Comparison of ENCODE assay signal across 24 mouse cellular contexts in genomic region chr9:96203663-96204062, GRCm38 (mm10). TPM values are rescaled to one million over a fixed set of nuclear protein-coding genes. Genes with fewer than 3 reads are reported as not detected.
DNase-seq lines count a peak whose midpoint lies in the region; ATAC-seq and TF ChIP-seq lines count a peak whose summit lies in the region.
"Had no signal": no experiment of that assay in that cellular context is flagged by ENCODE, and none has a peak within 500 bp of the region (broad histone marks: within the 10 kb centered on the region; RNA-seq: fewer than 3 reads in every experiment).

No protein-coding gene starts in this region.

- no peak overlapping the region for H3K9ac ChIP-seq in lung, embryonic 16.5 days (ENCODE audit: low read length)
- H3K9ac ChIP-seq: embryonic facial prominence, embryonic 13.5 days; embryonic facial prominence, embryonic 15.5 days; forebrain, embryonic 12.5 days had no signal

- H3K27ac ChIP-seq in lung, embryonic 16.5 days (ENCODE audit: low read length), result peak overlapping the region; percentile 7; the same call in 1 of the 2 replicates
- H3K27ac ChIP-seq: embryonic facial prominence, embryonic 13.5 days; embryonic facial prominence, embryonic 15.5 days; forebrain, embryonic 10.5 days; forebrain, embryonic 12.5 days had no signal

- DNase-seq in lung, adult 18-20 months, result peak; percentile 15 to 36
- no peak for DNase-seq in lung, postnatal 14 days
- no peak for DNase-seq in lung, adult 2 months
- peak; percentile 2 for DNase-seq in lung, postnatal 10 days
- peak; percentile 43 for DNase-seq in lung, postnatal 36 days
- DNase-seq in spleen, adult 12 weeks (ENCODE audit: low spot score), result no peak
- DNase-seq: adrenal gland, adult 2 months; adrenal gland, postnatal 10 days; adrenal gland, postnatal 25 days; cerebellum, adult 11 months; cerebellum, adult 18-20 months; cerebellum, adult 8-10 months; cerebellum, adult 9-11 months; cerebellum, postnatal 25 days; embryo, embryonic 11 days had no signal

- H3K4me2 ChIP-seq in lung, embryonic 16.5 days (ENCODE audit: low read depth, low read length), result no peak overlapping the region
- H3K4me2 ChIP-seq: embryonic facial prominence, embryonic 13.5 days; embryonic facial prominence, embryonic 15.5 days; forebrain, embryonic 12.5 days had no signal

- no peaks in the 10 kb centered on the region for H3K4me1 ChIP-seq in lung, embryonic 16.5 days (replicated peaks; ENCODE audit: control insufficient read depth, insufficient read depth, low read length)
- no peaks in the 10 kb centered on the region for H3K4me1 ChIP-seq in lung, adult 2 months (ENCODE audit: control insufficient read depth, insufficient read depth, low read length)
- H3K4me1 ChIP-seq: embryonic facial prominence, embryonic 13.5 days; embryonic facial prominence, embryonic 15.5 days; forebrain, embryonic 10.5 days; forebrain, embryonic 12.5 days had no signal

- H3K4me3 ChIP-seq in lung, embryonic 16.5 days (ENCODE audit: low read length), result no peak overlapping the region
- H3K4me3 ChIP-seq in lung, adult 2 months (replicated peaks; ENCODE audit: extremely low read depth, low read depth, low read length), result no peak overlapping the region
- H3K4me3 ChIP-seq: embryonic facial prominence, embryonic 13.5 days; embryonic facial prominence, embryonic 15.5 days; erythroblast, embryonic 14.5 days; forebrain, embryonic 10.5 days; forebrain, embryonic 12.5 days had no signal

- TF ChIP-seq CTCF in lung, adult 2 months (IDR thresholded peaks at IDR 0.05; ENCODE audit: insufficient read depth, low read length), result no peak

- H3K9me3 ChIP-seq in lung, embryonic 16.5 days (ENCODE audit: control insufficient read depth, low read length), result no peaks in the 10 kb centered on the region
- H3K9me3 ChIP-seq: embryonic facial prominence, embryonic 13.5 days; embryonic facial prominence, embryonic 15.5 days; forebrain, embryonic 10.5 days; forebrain, embryonic 12.5 days had no signal

- peaks cover 3% of the 10 kb centered on the region; the same call in 1 of the 2 replicates for H3K36me3 ChIP-seq in lung, embryonic 16.5 days (ENCODE audit: control insufficient read depth, insufficient read depth, low read length)
- H3K36me3 ChIP-seq: forebrain, embryonic 12.5 days had no signal

- TF ChIP-seq POLR2A in lung, adult 2 months (IDR thresholded peaks at IDR 0.05; ENCODE audit: borderline replicate concordance, extremely low read depth, low read depth, low read length), result no peak

- WGBS in lung, embryonic 16.5 days, result 83% methylated on average over 3 of the region's 3 CpGs
- 70% methylated on average over 3 of the region's 3 CpGs for WGBS in lung, adult 2 months

- ATAC-seq in lung, embryonic 16.5 days (ENCODE audit: low read depth), result no peak; the same call in 1 of the 2 replicates
- ATAC-seq in megakaryocyte progenitor cell, adult 5-6 weeks (replicated peaks; ENCODE audit: poor library complexity), result no peak
- ATAC-seq: forebrain, embryonic 14.5 days; forebrain, embryonic 16.5 days had no signal

- H3K27me3 ChIP-seq in lung, embryonic 16.5 days (ENCODE audit: control insufficient read depth, insufficient read depth, low read depth, low read length), result no peaks in the 10 kb centered on the region
- H3K27me3 ChIP-seq: embryonic facial prominence, embryonic 13.5 days; embryonic facial prominence, embryonic 15.5 days; forebrain, embryonic 12.5 days had no signal

RNA-seq across cellular contexts. Expression of gene Tfdp2, which starts 7.6 kb away (rescaled TPM):
- polyA plus RNA-seq in lung, embryonic 16.5 days (2015; fragmentation: Nextera tagmentation; extraction: Ambion mirVana), result 39.2 and 42.5 TPM in 2 replicates
- 19.5 and 25.6 TPM in 2 replicates for polyA plus RNA-seq in lung, adult 2 months (2012; rRNA removed)
- total RNA-seq in megakaryocyte progenitor cell, adult 5-6 weeks (2015), result 25.2 and 26.1 TPM in 2 replicates
- total RNA-seq in megakaryocyte progenitor cell, adult 5-6 weeks (2017), result 35.0 and 36.6 TPM in 2 replicates

Comparison
In these comparisons a context has a peak if more than half of its experiments do, and no peak if none do; other contexts are left out.
1. DNase-seq: peak in lung, adult 18-20 months (2 of 2), lung, postnatal 10 days (single experiment) and lung, postnatal 36 days (single experiment); none in lung, postnatal 14 days (single experiment), lung, adult 2 months (single experiment) and spleen, adult 12 weeks (single experiment).